Mouse (Mus musculus) kidney, adult 2 months (tissue): ENCODE results near the gene Cyth2. TPM values are rescaled to one million over a fixed set of nuclear protein-coding genes. Genes with fewer than 3 reads are reported as not detected.

Experiments
- DNase-seq: peaks from one replicate; pipeline ENCODE4 v3.0.0; 2021
- H3K27ac ChIP-seq: fragments of 200-500 bp; 2 replicates; pipeline ENCODE4 v1.5.1; 2012; ENCODE audit warnings: low read depth, low read length, control low read depth, inconsistent platforms; ENCODE audit not compliant: insufficient read depth
- H3K27me3 ChIP-seq: fragments of 200-500 bp; replicated peaks from 2 replicates; pipeline ENCODE4 v1.6.1; 2012; ENCODE audit warnings: mild to moderate bottlenecking, moderate library complexity, low read length, inconsistent platforms; ENCODE audit not compliant: control insufficient read depth, insufficient read depth
- H3K36me3 ChIP-seq: fragments of 200-500 bp; 2 replicates; pipeline ENCODE4 v1.6.1; 2012; ENCODE audit warnings: mild to moderate bottlenecking, moderate library complexity, low read length, inconsistent platforms; ENCODE audit not compliant: control insufficient read depth, insufficient read depth
- H3K4me1 ChIP-seq: fragments of 200-500 bp; 2 replicates; pipeline ENCODE4 v1.6.1; 2011; ENCODE audit warnings: low read length; ENCODE audit not compliant: control insufficient read depth, insufficient read depth
- H3K4me3 ChIP-seq: fragments of 200-500 bp; 2 replicates; pipeline ENCODE4 v1.5.1; 2011; ENCODE audit warnings: mild to moderate bottlenecking, low read depth, low read length, control low read depth; ENCODE audit not compliant: insufficient read depth
- CTCF ChIP-seq: fragments of 200-500 bp; conservative IDR thresholded peaks from 2 replicates; pipeline ENCODE4 v1.5.1; 2011; ENCODE audit warnings: low read depth, mild to moderate bottlenecking, control low read depth, low read length, moderate library complexity, mixed read lengths; ENCODE audit not compliant: insufficient read depth, insufficient read length
- POLR2A ChIP-seq: fragments of 200-500 bp; IDR thresholded peaks from one replicate; pipeline ENCODE4 v1.6.1; 2011; ENCODE audit warnings: low read depth, low read length, control low read depth
- WGBS: fragments of 180-500 bp; shearing (Covaris S2); methylation state at CpG from one replicate; pipeline ENCODE4 v1.1.7; 2018; 5-methylcytosine and 5-hydroxymethylcytosine counted together
- polyA plus RNA-seq: library from polyadenylated mRNA; depleted of rRNA; stranded (reverse); fragments of >200 nt; gene quantifications from 2 replicates; pipeline ENCODE4 v1.2.3, GENCODE M21; 2012

The Cyth2 gene
- polyA plus RNA-seq, 1 experiment = 44.7 TPM

- Histone ChIP-seq H3K4me3 (no peak overlapping the region), H3K4me1 (no peaks in the 10 kb centered on the region; the same call in 1 of the 2 replicates), H3K27ac (no peak overlapping the region), H3K27me3 (no peaks in the 10 kb centered on the region), H3K36me3 (no peaks in the 10 kb centered on the region; the same call in 1 of the 2 replicates)
- WGBS = 3% methylated on average over 5 of the region's 5 CpGs
- no peak for DNase-seq
- TF ChIP-seq CTCF (no peak), POLR2A (no peak)
Measured at GRCm38 (mm10) chr7:45814841-45815240, 460 bp upstream of the Cyth2 start.

GRCm38 (mm10) chr7:45812921-45813320 lies 1.5 kb downstream of the Cyth2 start:
- 78% methylated on average over 8 of the region's 8 CpGs for WGBS
- TF ChIP-seq POLR2A = no peak
- TF ChIP-seq CTCF = no peak
- Histone ChIP-seq H3K4me1 (no peaks in the 10 kb centered on the region; the same call in 1 of the 2 replicates), H3K4me3 (peak overlapping the region; percentile 92; the same call in 1 of the 2 replicates), H3K27ac (no peak overlapping the region), H3K36me3 (no peaks in the 10 kb centered on the region; the same call in none of the 2 replicates), H3K27me3 (no peaks in the 10 kb centered on the region)
- DNase-seq = no peak

GRCm38 (mm10) chr7:45809276-45810075 lies 4.9 kb downstream of the Cyth2 start:
- Histone ChIP-seq H3K4me3 (no peak overlapping the region), H3K27me3 (no peaks in the 10 kb centered on the region), H3K36me3 (no peaks in the 10 kb centered on the region; the same call in none of the 2 replicates), H3K4me1 (no peaks in the 10 kb centered on the region; the same call in 1 of the 2 replicates), H3K27ac (no peak overlapping the region)
- 83% methylated on average over 14 of the region's 14 CpGs for WGBS
- TF ChIP-seq CTCF (no peak), POLR2A (no peak)
- DNase-seq = no peak

DNA sequence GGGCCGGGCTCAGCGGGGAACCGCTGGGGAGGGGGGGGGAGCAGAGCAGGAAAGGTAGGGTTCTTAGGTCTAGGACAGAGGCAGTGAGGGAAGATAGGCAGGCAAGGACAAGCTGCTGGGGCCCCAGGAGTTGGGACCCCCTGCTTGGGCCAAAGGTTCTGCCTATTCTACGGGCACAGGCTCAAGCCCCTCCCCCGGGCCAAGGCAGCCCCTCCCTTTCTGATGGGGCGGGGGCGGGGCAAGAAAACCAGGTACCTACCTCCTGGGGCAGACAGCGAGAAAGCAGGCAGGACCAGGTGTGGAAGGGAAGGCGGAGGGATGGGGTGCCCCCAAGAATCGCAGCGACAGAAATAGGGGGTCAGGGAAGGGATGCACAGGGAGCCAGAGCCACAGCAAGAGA lies 5.9 kb downstream of the Cyth2 start:
- Histone ChIP-seq H3K27ac (no peak overlapping the region), H3K4me3 (no peak overlapping the region), H3K4me1 (no peaks in the 10 kb centered on the region; the same call in 1 of the 2 replicates), H3K36me3 (no peaks in the 10 kb centered on the region; the same call in none of the 2 replicates), H3K27me3 (no peaks in the 10 kb centered on the region)
- DNase-seq = no peak
- TF ChIP-seq CTCF = no peak
- no peak for TF ChIP-seq POLR2A
- 55% methylated on average over 11 of the region's 11 CpGs for WGBS

GRCm38 (mm10) chr7:45805941-45806340 lies 8.4 kb downstream of the Cyth2 start:
- WGBS = 62% methylated on average over 5 of the region's 5 CpGs
- H3K27ac ChIP-seq = no peak overlapping the region
- no peak overlapping the region for H3K4me3 ChIP-seq
- H3K4me1 ChIP-seq = peaks cover 3% of the 10 kb centered on the region; the same call in 1 of the 2 replicates
- H3K27me3 ChIP-seq = no peaks in the 10 kb centered on the region
- no peak for DNase-seq
- H3K36me3 ChIP-seq = no peaks in the 10 kb centered on the region; the same call in none of the 2 replicates
- TF ChIP-seq POLR2A = no peak
- TF ChIP-seq CTCF = no peak

- TF ChIP-seq POLR2A (no peak), CTCF (no peak)
- Histone ChIP-seq H3K4me3 (no peak overlapping the region), H3K4me1 (peaks cover 4% of the 10 kb centered on the region; the same call in 1 of the 2 replicates), H3K27ac (no peak overlapping the region), H3K36me3 (no peaks in the 10 kb centered on the region), H3K27me3 (no peaks in the 10 kb centered on the region)
- 95% methylated on average over 6 of the region's 6 CpGs for WGBS
- no peak for DNase-seq
Measured at GRCm38 (mm10) chr7:45802551-45802950, 11.8 kb downstream of the Cyth2 start.

- TF ChIP-seq POLR2A (no peak), CTCF (peak; percentile 100; the same call in 1 of the 2 replicates)
- Histone ChIP-seq H3K4me1 (peaks cover 4% of the 10 kb centered on the region; the same call in 1 of the 2 replicates), H3K27me3 (no peaks in the 10 kb centered on the region), H3K4me3 (peak overlapping the region; percentile 33; the same call in 1 of the 2 replicates), H3K27ac (no peak overlapping the region), H3K36me3 (no peaks in the 10 kb centered on the region)
- under 1% methylated on average over 12 of the region's 12 CpGs for WGBS
- peak; percentile 94 for DNase-seq
Measured at GRCm38 (mm10) chr7:45801348-45801747, 13.0 kb downstream of the Cyth2 start.
